Mouse (Mus musculus) heart, embryonic 10.5 days (tissue): ENCODE data around the gene Smcr8. TPM values are rescaled to one million over a fixed set of nuclear protein-coding genes. Genes with fewer than 3 reads are reported as not detected.

Experiments used
- DNase-seq: peaks from one replicate; pipeline ENCODE4 v3.0.0-alpha.2; 2017; ENCODE audit warnings: low spot score
- H3K27ac ChIP-seq: fragments of 300-500 bp; sonication (generic); 2 replicates; pipeline ENCODE4 v1.5.1; 2016; ENCODE audit warnings: mild to moderate bottlenecking
- H3K27me3 ChIP-seq: fragments of 300-500 bp; sonication (generic); 2 replicates; pipeline ENCODE4 v1.6.1; 2016; ENCODE audit warnings: mild to moderate bottlenecking; ENCODE audit not compliant: poor library complexity, insufficient read depth, severe bottlenecking
- H3K36me3 ChIP-seq: fragments of 300-500 bp; sonication (generic); 2 replicates; pipeline ENCODE4 v1.6.1; 2016; ENCODE audit warnings: mild to moderate bottlenecking, moderate library complexity
- H3K4me1 ChIP-seq: fragments of 300-500 bp; sonication (generic); 2 replicates; pipeline ENCODE4 v1.6.1; 2016; ENCODE audit warnings: mild to moderate bottlenecking
- H3K4me3 ChIP-seq: fragments of 300-500 bp; sonication (generic); 2 replicates; pipeline ENCODE4 v1.5.1; 2016; ENCODE audit warnings: mild to moderate bottlenecking, moderate library complexity
- H3K9me3 ChIP-seq: fragments of 300-500 bp; sonication (generic); 2 replicates; pipeline ENCODE4 v1.6.1; 2016; ENCODE audit warnings: mild to moderate bottlenecking, moderate library complexity
- WGBS: fragments of 180-500 bp; shearing (Covaris S2); methylation state at CpG from one replicate; pipeline ENCODE4 v1.1.7; 2016; 5-methylcytosine and 5-hydroxymethylcytosine counted together
- polyA plus RNA-seq: library from polyadenylated mRNA; unstranded; fragments of >200 nt; fragmentation: Nextera tagmentation; extraction: Ambion mirVana; gene quantifications from 2 replicates; pipeline ENCODE4 v1.2.1, GENCODE M21; 2016

Gene Smcr8
- 6.5 and 6.7 TPM in 2 replicates for polyA plus RNA-seq

DNA sequence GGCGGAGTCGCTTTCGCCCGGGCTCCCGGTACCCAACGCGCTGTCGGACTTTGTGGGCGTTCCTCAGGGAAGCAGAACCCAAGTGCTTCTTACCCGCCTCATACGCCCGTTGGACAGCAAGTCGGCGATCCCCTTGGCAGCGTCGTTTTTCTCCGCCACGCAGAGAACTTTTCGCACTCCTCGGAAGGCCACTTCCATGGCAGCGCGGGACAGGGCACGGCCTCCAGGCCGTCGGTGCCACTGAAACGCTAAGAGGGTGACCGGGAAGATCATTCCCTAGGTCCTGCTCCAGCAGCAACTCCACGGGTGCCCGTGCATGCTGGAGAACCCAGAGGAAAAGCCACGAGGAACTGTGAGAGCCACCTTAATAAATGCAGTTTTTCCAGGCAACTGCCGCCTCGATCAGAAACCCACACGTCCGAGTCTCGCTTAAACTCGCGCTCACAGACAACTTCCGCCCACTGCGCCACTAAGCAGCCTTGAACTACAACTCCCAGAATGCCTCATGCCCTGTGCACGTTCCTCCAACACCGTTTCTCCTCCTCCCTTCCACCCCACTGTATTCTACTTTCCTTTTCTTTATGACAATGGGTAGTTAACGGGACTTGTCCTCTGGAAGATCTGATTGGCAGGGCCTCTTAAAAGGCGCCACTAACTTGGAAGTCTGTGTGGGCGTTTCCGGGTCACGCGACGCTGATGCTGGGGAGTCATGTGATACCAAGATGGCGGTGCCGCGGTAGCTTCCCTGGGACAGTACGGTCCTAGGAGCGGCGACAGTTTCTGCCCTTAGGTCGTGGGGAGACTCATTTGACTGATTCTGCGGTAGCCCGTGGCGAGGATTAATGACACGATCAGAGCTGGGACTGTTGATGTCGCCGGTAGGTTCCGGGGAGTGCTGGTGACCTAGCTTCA is at the start of gene Smcr8, which contains the start of gene Top3a:
Gene Smcr8, plus strand, starts transcription at position 696 of the 912 bp plus-strand sequence.
Gene Top3a, minus strand, starts transcription at position 537 of the 912 bp plus-strand sequence.
- peaks cover 32% of the 10 kb centered on the region for H3K36me3 ChIP-seq
- H3K4me1 ChIP-seq = peaks cover 54% of the 10 kb centered on the region
- H3K27me3 ChIP-seq = no peaks in the 10 kb centered on the region
- DNase-seq = peak; percentile 97
- H3K9me3 ChIP-seq = no peaks in the 10 kb centered on the region
- WGBS = under 1% methylated on average over 62 of the region's 62 CpGs
- peak within 1 kb of the TSS; percentile 83 for H3K4me3 ChIP-seq
- H3K27ac ChIP-seq = peak within 1 kb of the TSS; percentile 92

DNA sequence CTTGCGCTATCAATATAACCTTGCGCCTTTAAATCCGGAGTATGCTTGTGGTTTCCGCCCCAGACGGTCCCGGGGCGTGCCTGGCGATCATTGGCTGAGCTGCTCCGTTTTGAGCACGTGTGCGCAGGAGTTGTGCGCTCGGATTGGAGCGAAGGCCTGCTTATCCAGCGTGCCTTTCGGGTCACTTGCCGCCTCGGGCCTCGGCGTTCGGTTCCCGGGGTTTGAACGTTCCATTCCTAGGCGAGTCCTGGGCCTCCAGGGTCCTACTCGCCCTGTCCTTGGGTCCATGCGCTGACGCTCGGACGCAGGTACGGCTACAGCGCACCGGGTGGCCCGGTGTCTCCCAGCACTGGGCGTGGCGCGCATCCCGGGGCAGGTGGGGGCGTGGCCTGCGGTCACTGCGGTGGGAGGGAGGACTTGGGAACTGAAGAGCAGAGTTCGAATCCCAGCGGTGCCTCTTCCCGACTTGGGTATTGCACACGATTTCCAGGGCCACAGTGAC is 49.0 kb upstream of the Smcr8 start, which contains the start of gene Mief2:
Gene Mief2, plus strand, starts transcription at position 139 of the 502 bp plus-strand sequence.
- WGBS = 1% methylated on average over 44 of the region's 44 CpGs
- H3K9me3 ChIP-seq = no peaks in the 10 kb centered on the region
- H3K27ac ChIP-seq = peak within 1 kb of the TSS; percentile 94
- H3K36me3 ChIP-seq = peaks cover 51% of the 10 kb centered on the region
- peaks cover 35% of the 10 kb centered on the region for H3K4me1 ChIP-seq
- H3K4me3 ChIP-seq = peak within 1 kb of the TSS; percentile 89
- H3K27me3 ChIP-seq = no peaks in the 10 kb centered on the region
- peak; percentile 98 for DNase-seq

DNA sequence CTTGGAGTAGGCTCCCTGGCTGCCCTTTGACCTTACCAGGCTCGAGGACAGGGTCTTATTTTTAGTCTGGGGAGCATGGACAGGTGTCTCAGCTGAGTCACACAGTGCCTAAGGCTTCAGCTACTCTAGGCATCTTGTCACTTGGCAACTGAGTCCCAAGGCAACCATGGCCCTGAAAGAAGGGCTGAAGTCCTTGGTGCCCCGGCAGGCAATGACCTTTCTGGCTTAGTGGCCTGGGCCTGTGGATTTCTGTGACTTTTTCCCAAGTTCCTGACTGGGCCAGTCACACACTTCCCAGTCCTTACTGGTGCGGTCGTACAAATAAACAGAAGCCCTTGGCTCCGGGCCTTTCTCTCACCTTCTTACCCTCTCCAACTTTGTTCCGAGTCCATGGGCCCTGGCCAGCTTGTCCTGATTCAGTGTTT is 48.1 kb upstream of the Smcr8 start:
- Histone ChIP-seq H3K27me3 (no peaks in the 10 kb centered on the region), H3K27ac (peak overlapping the region; percentile 94), H3K4me3 (peak overlapping the region; percentile 89), H3K9me3 (no peaks in the 10 kb centered on the region), H3K36me3 (peaks cover 50% of the 10 kb centered on the region), H3K4me1 (peaks cover 35% of the 10 kb centered on the region)
- no peak for DNase-seq
- WGBS = 66% methylated on average over 6 of the region's 6 CpGs

DNA sequence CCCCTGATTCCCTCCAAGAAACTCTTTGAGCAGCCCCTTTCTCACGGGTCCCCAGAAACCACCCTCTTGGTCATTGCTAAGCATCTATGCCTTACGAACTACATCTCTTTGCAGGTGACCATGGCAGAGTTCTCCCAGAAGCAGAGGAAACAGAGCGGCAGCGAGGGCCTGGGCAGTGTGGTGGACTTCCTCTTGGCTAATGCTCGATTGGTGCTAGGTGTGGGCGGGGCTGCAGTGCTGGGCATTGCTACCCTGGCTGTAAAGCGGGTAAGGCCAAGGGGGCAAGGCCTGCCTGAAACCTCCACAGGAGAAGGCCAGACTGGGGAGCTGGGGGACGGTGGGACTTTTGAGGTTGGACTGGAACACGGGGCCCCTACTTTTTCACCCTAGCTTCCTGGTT is 47.2 kb upstream of the Smcr8 start:
- peaks cover 41% of the 10 kb centered on the region for H3K36me3 ChIP-seq
- H3K9me3 ChIP-seq = no peaks in the 10 kb centered on the region
- no peak overlapping the region for H3K27ac ChIP-seq
- no peak overlapping the region for H3K4me3 ChIP-seq
- H3K4me1 ChIP-seq = peaks cover 35% of the 10 kb centered on the region
- WGBS = 78% methylated on average over 9 of the region's 9 CpGs
- no peaks in the 10 kb centered on the region for H3K27me3 ChIP-seq
- no peak for DNase-seq

DNA sequence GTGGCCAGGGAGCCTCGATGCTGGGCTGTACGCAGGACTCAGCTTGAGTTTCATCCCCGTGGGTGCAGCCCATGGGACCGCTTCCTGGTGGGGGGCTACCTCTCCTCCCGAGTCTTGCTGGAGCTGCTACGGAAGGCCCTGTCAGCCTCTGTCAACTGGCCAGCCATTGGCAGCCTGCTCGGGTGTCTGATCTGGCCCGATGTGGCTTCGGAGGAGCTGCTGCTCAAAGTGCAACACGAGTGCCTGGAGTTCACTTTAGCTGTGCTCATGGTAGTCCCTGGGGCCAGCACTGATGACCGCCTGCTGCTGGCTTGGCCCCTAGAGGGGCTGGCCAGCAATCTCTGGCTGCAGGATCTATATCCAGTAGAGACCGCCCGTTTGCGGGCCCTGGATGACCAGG is 46.1 kb upstream of the Smcr8 start:
- H3K4me3 ChIP-seq = no peak overlapping the region
- no peak for DNase-seq
- H3K27ac ChIP-seq = no peak overlapping the region
- no peaks in the 10 kb centered on the region for H3K27me3 ChIP-seq
- H3K4me1 ChIP-seq = peaks cover 30% of the 10 kb centered on the region
- no peaks in the 10 kb centered on the region for H3K9me3 ChIP-seq
- 86% methylated on average over 14 of the region's 14 CpGs for WGBS
- H3K36me3 ChIP-seq = peaks cover 39% of the 10 kb centered on the region

DNA sequence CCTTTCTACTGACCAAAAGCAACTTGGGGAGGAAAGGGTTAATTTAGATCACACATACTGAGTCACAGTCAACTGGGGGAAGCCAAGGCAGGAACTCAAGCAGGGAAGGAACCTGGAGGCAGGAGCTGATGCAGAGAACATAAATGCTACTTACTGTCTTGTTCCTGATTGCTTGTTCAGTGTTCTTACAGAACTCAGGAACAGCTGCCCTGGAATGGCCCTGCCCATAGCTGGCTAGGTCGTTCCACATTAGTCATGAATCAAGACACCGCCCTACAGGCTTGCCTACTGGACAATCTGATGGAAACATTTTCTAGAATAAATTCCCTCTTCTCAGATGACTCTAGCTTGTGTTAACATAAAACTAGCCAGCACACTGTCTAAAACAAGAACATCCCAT is 43.1 kb upstream of the Smcr8 start:
- Histone ChIP-seq H3K27ac (no peak overlapping the region), H3K9me3 (no peaks in the 10 kb centered on the region), H3K4me1 (peaks cover 15% of the 10 kb centered on the region), H3K27me3 (no peaks in the 10 kb centered on the region), H3K36me3 (peaks cover 53% of the 10 kb centered on the region), H3K4me3 (no peak overlapping the region)
- 80% methylated on average over 2 of the region's 2 CpGs for WGBS
- no peak for DNase-seq

DNA sequence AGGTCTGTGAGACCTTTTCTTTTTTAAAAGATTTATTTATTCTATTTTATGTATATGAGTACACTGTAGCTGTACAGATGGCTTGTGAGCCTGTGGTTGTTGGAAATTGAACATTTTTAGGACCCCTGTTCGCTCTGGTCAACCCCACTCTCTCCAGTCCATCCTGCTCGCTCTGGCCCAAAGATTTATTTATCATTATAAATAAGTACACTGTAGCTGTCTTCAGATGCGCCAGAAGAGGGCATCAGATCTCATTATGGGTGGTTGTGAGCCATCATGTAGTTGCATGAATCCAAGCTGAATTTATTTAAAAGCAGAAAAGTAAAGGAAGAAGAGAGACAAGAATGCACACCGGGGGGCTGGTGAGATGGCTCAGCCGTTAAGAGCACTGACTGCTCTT is 42.1 kb upstream of the Smcr8 start:
- Histone ChIP-seq H3K4me1 (peaks cover 10% of the 10 kb centered on the region; the same call in 1 of the 2 replicates), H3K4me3 (no peak overlapping the region), H3K27ac (no peak overlapping the region), H3K27me3 (no peaks in the 10 kb centered on the region), H3K9me3 (no peaks in the 10 kb centered on the region), H3K36me3 (peaks cover 61% of the 10 kb centered on the region)
- 84% methylated on average over 5 of the region's 5 CpGs for WGBS
- no peak for DNase-seq

DNA sequence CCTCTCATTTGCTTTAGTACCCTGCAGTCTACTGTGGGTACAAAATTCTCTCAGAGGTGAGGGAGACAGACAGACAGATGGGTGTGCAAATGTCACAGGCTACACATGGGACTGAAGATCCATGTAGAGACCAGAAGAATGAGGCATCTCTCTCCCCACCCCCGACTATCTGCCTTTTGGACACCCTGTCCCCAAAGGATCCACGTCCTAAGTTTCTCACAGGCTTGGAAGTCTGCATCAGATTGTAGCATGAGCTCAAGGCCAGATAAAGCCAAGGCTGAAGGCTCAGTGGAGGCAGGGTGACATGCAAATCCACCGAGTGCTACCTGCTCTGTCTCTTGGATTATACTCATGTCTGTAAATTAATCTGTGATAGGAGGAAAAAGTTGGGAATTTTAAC is 40.8 kb upstream of the Smcr8 start:
- no peaks in the 10 kb centered on the region for H3K27me3 ChIP-seq
- H3K27ac ChIP-seq = no peak overlapping the region
- H3K4me1 ChIP-seq = peaks cover 5% of the 10 kb centered on the region; the same call in 1 of the 2 replicates
- no peak overlapping the region for H3K4me3 ChIP-seq
- WGBS = 73% methylated on average over 3 of the region's 3 CpGs
- DNase-seq = no peak
- peaks cover 61% of the 10 kb centered on the region for H3K36me3 ChIP-seq
- no peaks in the 10 kb centered on the region for H3K9me3 ChIP-seq

DNA sequence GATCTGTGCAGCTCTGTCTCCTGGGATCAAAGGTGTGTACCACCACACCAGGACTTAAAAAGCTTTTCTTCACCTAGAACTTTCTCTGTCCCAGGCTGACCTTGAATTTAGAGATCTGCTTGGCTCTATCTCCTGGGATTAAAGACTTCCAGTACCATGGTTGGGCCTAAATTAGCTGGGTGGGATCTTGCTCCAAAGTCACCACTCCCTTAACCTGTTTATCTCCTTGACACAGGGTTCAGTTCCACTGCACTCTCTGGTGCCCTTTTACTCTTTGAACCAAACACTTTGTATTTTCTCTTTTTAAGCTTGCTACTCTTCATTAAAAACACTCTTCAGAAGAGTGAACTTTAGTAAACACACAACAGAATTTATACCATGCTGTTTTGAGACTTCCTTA is 39.9 kb upstream of the Smcr8 start:
- Histone ChIP-seq H3K4me3 (no peak overlapping the region), H3K27me3 (no peaks in the 10 kb centered on the region), H3K27ac (no peak overlapping the region), H3K36me3 (peaks cover 61% of the 10 kb centered on the region), H3K4me1 (peaks cover 5% of the 10 kb centered on the region; the same call in 1 of the 2 replicates), H3K9me3 (no peaks in the 10 kb centered on the region)
- no peak for DNase-seq

DNA sequence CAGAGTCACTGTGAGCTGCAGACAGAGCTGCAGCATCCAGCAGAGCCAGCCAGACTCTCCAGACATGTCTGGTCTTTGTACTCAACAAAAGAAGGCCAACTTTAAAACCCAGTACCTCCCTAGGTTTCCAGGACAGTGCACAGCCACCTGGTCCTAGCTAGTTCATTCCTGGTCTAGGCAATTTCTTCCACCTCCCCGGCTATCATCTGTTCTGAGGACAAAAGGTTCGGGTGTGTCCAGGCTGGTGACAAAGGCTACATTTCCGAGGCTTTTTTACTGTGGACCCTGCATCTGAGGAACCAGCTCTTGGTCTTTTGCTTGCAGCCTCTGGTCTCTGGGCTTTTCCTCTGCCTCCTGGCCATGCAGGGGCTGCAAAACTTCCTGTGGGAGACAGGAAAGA is 37.0 kb upstream of the Smcr8 start:
- 81% methylated on average over 3 of the region's 3 CpGs for WGBS
- no peaks in the 10 kb centered on the region for H3K27me3 ChIP-seq
- H3K36me3 ChIP-seq = peaks cover 72% of the 10 kb centered on the region
- no peak overlapping the region for H3K27ac ChIP-seq
- no peak overlapping the region for H3K4me3 ChIP-seq
- peaks cover 5% of the 10 kb centered on the region; the same call in 1 of the 2 replicates for H3K4me1 ChIP-seq
- H3K9me3 ChIP-seq = no peaks in the 10 kb centered on the region
- DNase-seq = no peak

DNA sequence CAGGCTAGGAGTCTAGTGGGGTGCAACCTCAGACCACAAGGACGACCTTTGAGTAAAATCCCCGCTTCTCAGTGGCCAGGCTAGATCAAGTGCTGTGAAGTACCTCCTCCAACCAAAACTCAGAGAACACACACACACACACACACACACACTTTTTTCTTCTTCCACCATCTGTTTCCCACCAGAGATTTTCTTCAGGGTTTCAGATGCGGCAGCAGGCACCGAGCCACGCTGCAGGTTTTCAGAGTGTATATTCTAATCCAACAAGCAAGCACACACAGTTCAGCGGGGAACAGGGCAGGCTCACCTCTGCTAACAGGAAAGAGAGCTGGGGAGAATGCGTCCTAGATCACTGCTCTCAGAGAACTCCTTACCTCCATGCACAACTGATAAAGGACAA is 21.8 kb upstream of the Smcr8 start:
- peaks cover 90% of the 10 kb centered on the region for H3K36me3 ChIP-seq
- no peaks in the 10 kb centered on the region for H3K27me3 ChIP-seq
- 89% methylated on average over 7 of the region's 7 CpGs for WGBS
- DNase-seq = no peak
- no peaks in the 10 kb centered on the region for H3K9me3 ChIP-seq
- no peak overlapping the region for H3K27ac ChIP-seq
- H3K4me1 ChIP-seq = no peaks in the 10 kb centered on the region
- no peak overlapping the region for H3K4me3 ChIP-seq

DNA sequence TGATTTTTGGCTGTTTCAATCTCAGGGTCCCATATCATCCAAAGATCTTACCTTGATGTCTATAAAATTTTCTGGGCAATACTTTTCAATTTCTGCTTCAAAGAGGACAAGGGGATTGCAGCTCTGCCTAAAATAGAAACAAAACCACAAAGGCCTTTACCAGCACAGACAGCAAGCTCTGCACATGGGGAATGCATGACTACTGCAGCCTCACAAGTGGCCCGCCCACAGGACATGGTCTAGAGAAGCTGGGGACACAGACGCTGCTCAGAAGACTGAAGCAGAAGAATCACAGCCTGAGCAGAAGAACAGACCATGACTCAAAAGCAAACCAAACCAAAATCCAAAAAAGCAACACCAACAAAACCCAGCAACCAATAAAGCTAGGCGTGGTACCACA is 15.6 kb upstream of the Smcr8 start:
- Histone ChIP-seq H3K27me3 (no peaks in the 10 kb centered on the region), H3K27ac (no peak overlapping the region), H3K4me1 (no peaks in the 10 kb centered on the region), H3K9me3 (no peaks in the 10 kb centered on the region), H3K4me3 (no peak overlapping the region), H3K36me3 (peaks cover 63% of the 10 kb centered on the region)
- no peak for DNase-seq
- 81% methylated on average over 3 of the region's 3 CpGs for WGBS

DNA sequence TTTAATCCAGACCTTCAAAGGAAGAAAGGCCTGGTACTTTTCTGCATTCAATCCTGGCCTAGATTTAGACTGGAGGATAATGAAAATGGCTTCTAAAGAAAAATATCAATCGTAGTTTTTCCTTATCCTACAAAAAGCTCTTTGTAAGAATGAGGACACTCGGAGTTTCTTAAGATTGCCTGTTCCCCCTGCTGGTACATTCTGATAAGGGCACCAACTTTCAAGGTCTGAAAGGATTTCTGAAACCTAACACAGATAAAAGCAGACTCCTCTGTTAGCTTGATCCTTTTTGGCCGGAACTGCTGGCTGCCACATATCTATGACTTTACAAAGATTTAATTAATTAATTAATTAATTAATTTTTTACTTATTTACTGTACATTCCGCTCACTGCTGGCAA is 10.4 kb upstream of the Smcr8 start:
- 60% methylated on average over 4 of the region's 4 CpGs for WGBS
- Histone ChIP-seq H3K36me3 (peaks cover 18% of the 10 kb centered on the region), H3K9me3 (no peaks in the 10 kb centered on the region), H3K27ac (no peak overlapping the region), H3K27me3 (no peaks in the 10 kb centered on the region), H3K4me1 (no peaks in the 10 kb centered on the region), H3K4me3 (no peak overlapping the region)
- no peak for DNase-seq
